Mouse (Mus musculus) CH12.LX (cell line): ENCODE measurements around the gene Zbp1.

Source experiments
- CTCF ChIP-seq, 2 experiments: IDR thresholded peaks in 1 of 2; conservative IDR thresholded peaks in 1 of 2; 2 replicates each; pipeline ENCODE4 v1.5.1; 2011 to 2012; ENCODE audit warnings: low read depth in 2 of 2, low read length in 2 of 2, improper control_type of control experiment in 1 of 2, inconsistent platforms in 1 of 2, mild to moderate bottlenecking in 1 of 2, moderate library complexity in 1 of 2
- EP300 ChIP-seq: IDR thresholded peaks from 2 replicates; pipeline ENCODE4 v1.6.1; 2011; ENCODE audit warnings: low read length, improper control_type of control experiment
- MAFK ChIP-seq: IDR thresholded peaks from 2 replicates; pipeline ENCODE4 v1.6.1; 2011; ENCODE audit warnings: low read length, improper control_type of control experiment; ENCODE audit not compliant: insufficient replicate concordance
- MAZ ChIP-seq: IDR thresholded peaks from 2 replicates; pipeline ENCODE4 v1.6.1; 2012; ENCODE audit warnings: low read depth, mild to moderate bottlenecking, inconsistent platforms, low read length, improper control_type of control experiment, moderate library complexity
- POLR2A ChIP-seq: IDR thresholded peaks from 2 replicates; pipeline ENCODE4 v1.6.1; 2011; ENCODE audit warnings: low read depth, mild to moderate bottlenecking, improper control_type of control experiment, low read length
- TCF12 ChIP-seq: IDR thresholded peaks from 2 replicates; pipeline ENCODE4 v1.6.1; 2014; ENCODE audit warnings: low read depth, mild to moderate bottlenecking, inconsistent platforms, low read length, improper control_type of control experiment
- USF2 ChIP-seq: conservative IDR thresholded peaks from 2 replicates; pipeline ENCODE4 v1.6.1; 2011; ENCODE audit warnings: low read depth, low read length, improper control_type of control experiment
- ZNF384 ChIP-seq: IDR thresholded peaks from 2 replicates; pipeline ENCODE4 v1.6.1; 2012; ENCODE audit warnings: low read depth, low read length, improper control_type of control experiment, inconsistent platforms

- TF ChIP-seq USF2 (no peak), POLR2A (no peak), CTCF (conservative IDR thresholded peaks at IDR 0.05 in 1 of 2, IDR thresholded peaks at IDR 0.05 in 1 of 2; ENCODE audit: low read depth in 2 of 2, low read length in 2 of 2) (no peak), ZNF384 (no peak), MAZ (no peak), MAFK (no peak), TCF12 (no peak), EP300 (no peak)
These were observed 24.2 kb upstream of the Zbp1 start for GRCm38 (mm10) chr2:173242874-173243273.
